Mouse (Mus musculus): ENCODE measurements at regions not wholly inside any gene's neighbourhood (a gene's known extent, or its start where the extent isn't known, plus 50 kb on each side); places are given as distances from the start of the nearest gene placed in this dataset.
A peak's percentile ranks its signal among the peaks of the same experiment; 100 is the strongest.

DNA sequence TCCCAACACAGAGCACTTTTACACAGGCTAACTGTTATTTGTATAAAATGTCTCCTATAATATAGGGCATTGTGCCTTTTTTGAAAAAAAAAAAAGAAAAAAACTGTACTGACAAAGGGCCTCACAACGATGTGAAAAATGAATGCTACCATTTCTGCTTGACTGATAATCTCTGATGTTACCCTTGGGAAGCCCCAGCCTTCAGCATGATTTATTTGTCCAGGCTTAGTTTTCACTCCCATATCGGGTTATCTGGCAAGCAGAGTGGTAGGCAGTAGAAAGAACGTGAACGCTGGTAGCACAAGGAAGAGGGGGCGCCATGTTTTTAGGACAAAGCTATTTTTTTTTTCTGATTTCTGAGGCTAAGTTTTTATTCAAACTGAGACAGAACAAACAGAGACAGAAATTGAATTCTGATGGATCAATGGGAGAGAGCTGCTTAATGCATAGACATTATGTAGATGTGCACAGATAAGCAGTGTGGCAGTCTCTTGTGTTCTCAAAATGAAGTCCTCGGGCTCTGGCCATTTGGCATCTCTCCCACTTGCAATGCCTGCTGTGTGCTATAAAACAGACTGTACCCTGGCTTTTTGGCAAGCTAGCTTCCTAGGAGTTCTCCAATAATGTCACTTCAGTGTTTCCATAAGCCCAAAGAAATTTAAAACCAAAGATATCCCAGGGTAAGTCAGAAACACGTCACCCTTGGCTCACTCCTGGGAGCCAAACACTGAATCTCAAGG is 139.3 kb downstream of the Gm19410 start:
- Histone ChIP-seq H3K4me2 (replicated peaks; ENCODE audit: low read depth, low read length) (no peak overlapping the region), H3K27me3 (ENCODE audit: insufficient read depth, low read length) (no peaks in the 10 kb centered on the region), H3K9me3 (ENCODE audit: low read length) (no peaks in the 10 kb centered on the region), H3K27ac (ENCODE audit: low read length) (no peak overlapping the region), H3K36me3 (ENCODE audit: insufficient read depth, low read length) (no peaks in the 10 kb centered on the region), H3K4me1 (ENCODE audit: insufficient read depth, low read length) (peaks cover 6% of the 10 kb centered on the region; the same call in 1 of the 2 replicates), H3K4me3 (ENCODE audit: low read length) (no peak overlapping the region), H3K9ac (replicated peaks; ENCODE audit: low read length) (no peak overlapping the region)
- no peak for ATAC-seq (ENCODE audit: low FRiP score, low TSS enrichment)
- WGBS, result 38% methylated on average over 7 of the region's 7 CpGs

DNA sequence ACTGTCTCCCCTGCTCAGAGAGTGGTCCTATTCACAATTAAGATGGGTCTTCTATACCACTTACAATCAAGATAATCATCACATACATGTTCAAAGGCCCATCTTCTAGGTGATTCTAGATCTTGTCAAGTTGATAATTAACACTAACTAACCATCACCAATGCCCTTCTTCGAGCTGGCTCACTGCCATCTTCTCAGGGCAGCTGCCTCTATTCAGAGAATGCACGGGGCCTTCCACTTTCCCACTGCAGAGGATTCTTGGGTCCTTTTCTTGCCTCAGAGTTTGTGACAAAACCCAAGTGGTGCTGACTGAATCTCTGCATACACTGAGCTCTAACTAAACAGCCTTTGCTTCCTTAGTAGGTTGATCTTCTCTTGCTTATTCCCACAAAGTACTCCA is 142.4 kb downstream of the Gm19410 start:
- Histone ChIP-seq H3K4me2 (replicated peaks; ENCODE audit: low read depth, low read length) (no peak overlapping the region), H3K27me3 (ENCODE audit: insufficient read depth, low read length) (no peaks in the 10 kb centered on the region), H3K4me3 (ENCODE audit: low read length) (no peak overlapping the region), H3K36me3 (ENCODE audit: insufficient read depth, low read length) (no peaks in the 10 kb centered on the region), H3K9ac (replicated peaks; ENCODE audit: low read length) (no peak overlapping the region), H3K9me3 (ENCODE audit: low read length) (no peaks in the 10 kb centered on the region), H3K27ac (ENCODE audit: low read length) (no peak overlapping the region), H3K4me1 (ENCODE audit: insufficient read depth, low read length) (peaks cover 6% of the 10 kb centered on the region; the same call in 1 of the 2 replicates)
- no peak for ATAC-seq (ENCODE audit: low FRiP score, low TSS enrichment)
- 77% methylated on average over 2 of the region's 2 CpGs for WGBS

DNA sequence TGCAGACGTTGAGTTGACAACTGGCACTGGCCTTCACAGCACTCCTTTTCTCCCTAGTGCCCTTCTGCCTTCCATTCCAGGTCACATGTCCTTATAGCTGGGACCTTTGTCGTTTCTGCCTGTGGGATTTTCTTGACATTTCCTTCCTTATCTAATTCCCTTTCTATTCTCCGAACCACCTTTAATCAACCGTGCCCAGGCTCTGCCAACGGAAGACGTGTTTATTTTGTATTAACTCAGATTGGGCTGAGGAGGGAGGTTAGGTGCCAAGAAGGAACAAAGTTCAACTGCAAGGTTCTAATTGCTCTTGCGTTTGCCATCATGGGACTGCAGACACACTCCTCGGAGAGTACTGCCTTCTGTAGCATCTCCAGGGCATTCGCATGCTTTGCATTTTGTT is 146.7 kb downstream of the Gm19410 start:
- Histone ChIP-seq H3K36me3 (ENCODE audit: insufficient read depth, low read length) (no peaks in the 10 kb centered on the region), H3K9me3 (ENCODE audit: low read length) (no peaks in the 10 kb centered on the region), H3K4me2 (replicated peaks; ENCODE audit: low read depth, low read length) (no peak overlapping the region), H3K4me3 (ENCODE audit: low read length) (no peak overlapping the region), H3K27ac (ENCODE audit: low read length) (no peak overlapping the region), H3K4me1 (ENCODE audit: insufficient read depth, low read length) (peaks cover 7% of the 10 kb centered on the region; the same call in 1 of the 2 replicates), H3K9ac (replicated peaks; ENCODE audit: low read length) (no peak overlapping the region), H3K27me3 (ENCODE audit: insufficient read depth, low read length) (no peaks in the 10 kb centered on the region)
- 62% methylated on average over 9 of the region's 9 CpGs for WGBS
- no peak for ATAC-seq (ENCODE audit: low FRiP score, low TSS enrichment)

DNA sequence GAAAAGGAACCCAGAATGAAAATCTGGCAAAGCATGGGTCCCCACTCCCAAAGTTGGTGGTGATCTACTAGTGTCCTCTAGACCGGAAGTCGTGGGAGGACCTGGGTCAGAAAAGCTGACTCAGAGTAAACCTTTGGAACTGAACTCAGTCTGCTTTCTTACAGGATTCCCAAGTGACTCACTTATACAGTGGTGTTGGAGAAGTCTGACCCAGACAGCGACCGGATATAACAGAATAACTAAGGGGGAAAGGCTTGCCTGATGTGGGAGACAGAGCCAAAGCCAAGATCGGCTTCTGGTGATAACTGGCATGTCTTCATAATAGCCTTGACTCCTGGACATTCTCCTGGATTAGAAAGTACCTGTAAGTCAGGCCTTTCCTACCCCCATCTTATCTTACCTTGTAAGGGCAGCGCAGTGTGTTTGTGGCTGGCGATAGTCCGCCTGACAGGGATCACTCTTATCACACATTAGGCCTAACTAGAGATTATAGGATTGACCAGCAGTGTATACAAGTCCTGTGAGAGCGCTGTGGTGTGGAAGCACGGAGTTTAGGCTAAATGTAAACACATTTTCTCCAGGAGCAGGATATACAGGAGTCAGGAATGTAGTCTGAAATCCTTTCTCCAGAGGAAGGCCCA is 150.4 kb downstream of the Gm19410 start:
- no peaks in the 10 kb centered on the region for H3K9me3 ChIP-seq (ENCODE audit: low read length)
- no peak overlapping the region for H3K4me3 ChIP-seq (ENCODE audit: low read length)
- H3K27me3 ChIP-seq (ENCODE audit: insufficient read depth, low read length), result no peaks in the 10 kb centered on the region
- peak; percentile 44; the same call in 1 of the 2 replicates for ATAC-seq (ENCODE audit: low FRiP score, low TSS enrichment)
- peaks cover 10% of the 10 kb centered on the region; the same call in 1 of the 2 replicates for H3K4me1 ChIP-seq (ENCODE audit: insufficient read depth, low read length)
- no peak overlapping the region for H3K27ac ChIP-seq (ENCODE audit: low read length)
- H3K9ac ChIP-seq (replicated peaks; ENCODE audit: low read length), result no peak overlapping the region
- 72% methylated on average over 10 of the region's 10 CpGs for WGBS
- H3K4me2 ChIP-seq (replicated peaks; ENCODE audit: low read depth, low read length), result no peak overlapping the region
- H3K36me3 ChIP-seq (ENCODE audit: insufficient read depth, low read length), result no peaks in the 10 kb centered on the region

DNA sequence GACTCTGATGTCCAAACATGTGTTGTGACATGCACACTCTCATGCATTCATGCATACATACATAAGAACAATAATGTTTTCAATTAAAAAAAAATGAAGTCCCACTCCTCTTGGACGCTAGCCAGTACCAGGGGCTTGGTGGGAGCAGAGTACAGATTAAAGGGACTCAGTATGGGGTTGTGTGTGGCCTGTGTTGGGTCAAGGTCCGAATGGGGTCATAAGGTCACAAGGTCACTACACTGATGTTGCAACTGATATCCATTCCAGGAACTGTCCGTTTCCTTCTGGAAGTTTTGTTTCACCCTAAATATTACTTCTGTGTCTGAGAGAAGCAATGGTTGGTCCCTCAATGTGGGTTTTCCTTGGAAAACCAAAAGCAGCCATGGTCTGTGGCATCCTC is 152.0 kb downstream of the Gm19410 start:
- no peak for ATAC-seq (ENCODE audit: low FRiP score, low TSS enrichment)
- Histone ChIP-seq H3K4me1 (ENCODE audit: insufficient read depth, low read length) (peaks cover 10% of the 10 kb centered on the region; the same call in 1 of the 2 replicates), H3K4me2 (replicated peaks; ENCODE audit: low read depth, low read length) (no peak overlapping the region), H3K4me3 (ENCODE audit: low read length) (no peak overlapping the region), H3K36me3 (ENCODE audit: insufficient read depth, low read length) (no peaks in the 10 kb centered on the region), H3K27me3 (ENCODE audit: insufficient read depth, low read length) (no peaks in the 10 kb centered on the region), H3K9ac (replicated peaks; ENCODE audit: low read length) (no peak overlapping the region), H3K27ac (ENCODE audit: low read length) (no peak overlapping the region), H3K9me3 (ENCODE audit: low read length) (no peaks in the 10 kb centered on the region)
- 65% methylated on average over 3 of the region's 3 CpGs for WGBS

DNA sequence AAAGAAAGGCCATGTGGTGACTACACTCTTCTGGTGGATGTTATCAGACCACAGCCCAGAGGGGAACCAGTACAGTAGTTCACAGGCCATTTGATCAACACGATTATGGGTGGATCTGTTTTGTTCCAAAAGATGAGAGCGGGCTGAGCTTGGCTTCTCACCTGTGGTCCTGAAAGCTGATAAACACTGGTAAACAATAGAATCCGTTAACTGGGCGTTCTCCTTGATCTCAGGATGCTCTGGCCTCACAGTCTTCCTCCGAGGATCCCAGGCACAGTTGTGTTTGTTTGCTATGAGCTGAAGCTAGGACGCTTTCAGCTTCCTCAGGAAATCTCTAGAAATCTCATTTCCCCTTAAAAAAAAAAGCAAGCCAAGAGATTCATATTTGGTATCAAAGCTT is 153.9 kb downstream of the Gm19410 start:
- H3K9me3 ChIP-seq (ENCODE audit: low read length), result no peaks in the 10 kb centered on the region
- no peak overlapping the region for H3K4me3 ChIP-seq (ENCODE audit: low read length)
- H3K27me3 ChIP-seq (ENCODE audit: insufficient read depth, low read length), result no peaks in the 10 kb centered on the region
- no peaks in the 10 kb centered on the region for H3K36me3 ChIP-seq (ENCODE audit: insufficient read depth, low read length)
- no peak overlapping the region for H3K4me2 ChIP-seq (replicated peaks; ENCODE audit: low read depth, low read length)
- ATAC-seq (ENCODE audit: low FRiP score, low TSS enrichment), result no peak
- no peak overlapping the region for H3K9ac ChIP-seq (replicated peaks; ENCODE audit: low read length)
- H3K4me1 ChIP-seq (ENCODE audit: insufficient read depth, low read length), result peaks cover 10% of the 10 kb centered on the region; the same call in 1 of the 2 replicates
- WGBS, result 75% methylated on average over 6 of the region's 6 CpGs
- H3K27ac ChIP-seq (ENCODE audit: low read length), result peak overlapping the region; percentile 67

DNA sequence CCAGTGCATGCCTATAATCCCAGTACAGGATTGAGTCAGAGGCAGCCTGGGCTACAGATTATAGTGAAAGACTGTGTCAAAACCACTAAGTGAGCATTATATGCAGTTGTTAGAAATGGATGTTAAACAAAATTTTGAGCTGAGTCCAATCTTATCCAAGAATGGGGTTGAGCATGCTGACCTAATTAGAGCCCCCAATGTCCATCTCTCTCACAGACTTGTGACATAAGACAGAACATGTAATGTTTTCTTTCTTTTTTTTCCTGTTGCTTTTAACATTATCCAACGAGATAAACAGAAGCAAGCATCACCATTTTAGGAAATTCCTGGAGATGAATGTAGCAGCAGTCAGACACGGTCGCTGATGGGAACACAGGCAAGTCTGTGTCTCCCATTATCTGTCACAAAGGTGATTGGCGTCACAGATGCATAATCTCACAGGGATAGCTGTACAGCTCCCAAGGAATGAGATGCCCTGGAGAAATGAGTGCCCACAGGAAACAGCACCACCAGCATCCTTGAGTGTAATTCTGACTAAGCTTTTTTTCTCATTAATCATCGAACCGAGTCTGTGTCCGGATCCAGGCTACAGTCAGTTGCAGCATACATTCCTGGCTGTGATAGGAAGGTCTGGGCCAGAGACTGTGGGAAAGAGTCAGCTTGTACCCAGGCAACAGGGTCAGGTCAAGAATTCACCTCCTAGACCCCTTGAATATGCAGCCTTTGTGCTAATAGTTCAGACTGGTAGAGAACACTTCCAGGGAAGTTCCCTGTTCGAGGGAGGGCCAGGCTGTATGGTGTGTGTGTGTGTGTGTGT is 154.5 kb downstream of the Gm19410 start:
- Histone ChIP-seq H3K9ac (replicated peaks; ENCODE audit: low read length) (no peak overlapping the region), H3K9me3 (ENCODE audit: low read length) (no peaks in the 10 kb centered on the region), H3K4me2 (replicated peaks; ENCODE audit: low read depth, low read length) (no peak overlapping the region), H3K27me3 (ENCODE audit: insufficient read depth, low read length) (no peaks in the 10 kb centered on the region), H3K27ac (ENCODE audit: low read length) (peak overlapping the region; percentile 67), H3K36me3 (ENCODE audit: insufficient read depth, low read length) (no peaks in the 10 kb centered on the region), H3K4me1 (ENCODE audit: insufficient read depth, low read length) (peaks cover 10% of the 10 kb centered on the region; the same call in 1 of the 2 replicates), H3K4me3 (ENCODE audit: low read length) (no peak overlapping the region)
- WGBS, result 42% methylated on average over 8 of the region's 8 CpGs
- ATAC-seq (ENCODE audit: low FRiP score, low TSS enrichment), result peak; percentile 63; the same call in 1 of the 2 replicates

DNA sequence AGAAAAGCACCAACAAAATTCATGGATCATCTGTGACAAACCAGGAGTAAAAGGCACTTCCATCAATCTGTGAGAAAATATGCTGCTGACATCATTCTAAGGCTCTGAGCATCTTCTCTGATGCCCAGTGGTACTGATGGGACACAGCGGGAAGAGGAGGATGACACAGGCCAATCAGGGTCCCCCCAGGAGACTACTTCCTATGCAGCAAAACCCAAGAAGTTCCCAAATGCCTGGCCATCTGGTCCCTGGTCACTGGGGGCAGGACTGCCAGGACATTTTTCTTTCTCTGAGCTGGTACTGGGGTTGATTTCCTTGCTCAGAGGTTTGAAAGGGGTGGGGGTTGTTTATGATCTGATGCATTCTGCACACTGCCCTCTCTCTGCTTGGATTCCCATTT is 158.4 kb downstream of the Gm19410 start:
- H3K4me3 ChIP-seq (ENCODE audit: low read length), result no peak overlapping the region
- peaks cover 8% of the 10 kb centered on the region; the same call in 1 of the 2 replicates for H3K4me1 ChIP-seq (ENCODE audit: insufficient read depth, low read length)
- no peaks in the 10 kb centered on the region for H3K9me3 ChIP-seq (ENCODE audit: low read length)
- H3K27me3 ChIP-seq (ENCODE audit: insufficient read depth, low read length), result no peaks in the 10 kb centered on the region
- 71% methylated on average over 1 of the region's 1 CpGs for WGBS
- no peak overlapping the region for H3K4me2 ChIP-seq (replicated peaks; ENCODE audit: low read depth, low read length)
- no peak overlapping the region for H3K27ac ChIP-seq (ENCODE audit: low read length)
- ATAC-seq (ENCODE audit: low FRiP score, low TSS enrichment), result no peak
- H3K36me3 ChIP-seq (ENCODE audit: insufficient read depth, low read length), result no peaks in the 10 kb centered on the region
- H3K9ac ChIP-seq (replicated peaks; ENCODE audit: low read length), result no peak overlapping the region

DNA sequence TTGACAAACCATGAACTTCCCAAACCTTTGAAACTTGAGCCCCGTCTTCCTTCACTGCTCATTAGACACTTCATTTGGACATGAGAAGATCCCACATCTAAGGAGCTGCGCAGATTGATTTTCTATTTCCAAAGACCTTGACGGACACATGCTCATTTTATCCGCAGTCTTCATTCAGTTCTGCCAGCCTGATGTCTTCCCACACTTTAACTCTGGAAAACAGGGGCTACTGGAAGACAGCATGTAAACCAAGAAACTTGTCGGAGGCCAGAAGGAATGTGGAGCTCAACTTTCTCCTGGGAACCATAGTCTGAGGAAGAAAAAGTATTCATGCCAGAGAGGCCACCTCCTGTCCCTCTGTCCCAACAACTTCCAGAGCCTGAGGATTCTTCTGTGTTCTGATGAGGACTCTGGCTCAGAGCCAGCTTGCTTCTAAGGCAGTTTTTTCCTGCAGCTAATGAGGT is 161.8 kb downstream of the Gm19410 start:
- Histone ChIP-seq H3K9me3 (ENCODE audit: low read length) (0 out of 2 replicates have a peak, but pooled peaks cover 2% of the 10 kb centered on the region), H3K4me2 (replicated peaks; ENCODE audit: low read depth, low read length) (no peak overlapping the region), H3K9ac (replicated peaks; ENCODE audit: low read length) (no peak overlapping the region), H3K27ac (ENCODE audit: low read length) (no peak overlapping the region), H3K27me3 (ENCODE audit: insufficient read depth, low read length) (no peaks in the 10 kb centered on the region), H3K36me3 (ENCODE audit: insufficient read depth, low read length) (no peaks in the 10 kb centered on the region), H3K4me1 (ENCODE audit: insufficient read depth, low read length) (0 out of 2 replicates have a peak, but pooled peaks cover 4% of the 10 kb centered on the region), H3K4me3 (ENCODE audit: low read length) (no peak overlapping the region)
- 38% methylated on average over 5 of the region's 5 CpGs for WGBS
- no peak for ATAC-seq (ENCODE audit: low FRiP score, low TSS enrichment)

All from kidney, embryonic 16.5 days (tissue).